ENCODE assay signal across 8 mouse cellular contexts in genomic region chr5:115531671-115532270, GRCm38 (mm10). TPM values are rescaled to one million over a fixed set of nuclear protein-coding genes. Genes with fewer than 3 reads are reported as not detected.
DNase-seq lines count a peak whose midpoint lies in the region; ATAC-seq lines count a peak whose summit lies in the region.

No protein-coding gene starts in this region.

- 20% methylated on average over 18 of the region's 18 CpGs for WGBS in kidney, embryonic 14.5 days
- 17% methylated on average over 18 of the region's 18 CpGs for WGBS in liver, embryonic 15.5 days (ENCODE audit: insufficient replicate concordance)

- H3K4me3 ChIP-seq in kidney, embryonic 14.5 days (ENCODE audit: low read length), result no peak overlapping the region
- peak overlapping the region; percentile 40 for H3K4me3 ChIP-seq in liver, embryonic 15.5 days (replicated peaks)

- H3K27me3 ChIP-seq in kidney, embryonic 14.5 days (ENCODE audit: control insufficient read depth, insufficient read depth, low read length), result no peaks in the 10 kb centered on the region
- peaks cover 3% of the 10 kb centered on the region; the same call in 1 of the 2 replicates for H3K27me3 ChIP-seq in liver, embryonic 15.5 days

- H3K27ac ChIP-seq in kidney, embryonic 14.5 days (ENCODE audit: low read depth, low read length), result peak overlapping the region; percentile 82; the same call in 1 of the 2 replicates
- peak overlapping the region; percentile 82 for H3K27ac ChIP-seq in liver, embryonic 15.5 days (replicated peaks)

- no peaks in the 10 kb centered on the region for H3K36me3 ChIP-seq in kidney, embryonic 14.5 days (ENCODE audit: control insufficient read depth, insufficient read depth, low read length)
- no peaks in the 10 kb centered on the region for H3K36me3 ChIP-seq in liver, embryonic 15.5 days (replicated peaks)

- ATAC-seq in common myeloid progenitor, adult 5-6 weeks (replicated peaks; ENCODE audit: low read depth, poor library complexity, severe bottlenecking), result peak; percentile 41
- peak; percentile 72 for ATAC-seq in kidney, embryonic 14.5 days (ENCODE audit: low FRiP score, low TSS enrichment)
- ATAC-seq in liver, embryonic 15.5 days (ENCODE audit: insufficient read depth), result peak; percentile 82

- H3K4me1 ChIP-seq in kidney, embryonic 14.5 days (ENCODE audit: control insufficient read depth, insufficient read depth, low read length), result peaks cover 76% of the 10 kb centered on the region
- H3K4me1 ChIP-seq in liver, embryonic 15.5 days (replicated peaks), result peaks cover 90% of the 10 kb centered on the region

- H3K9ac ChIP-seq in kidney, embryonic 14.5 days (ENCODE audit: low read depth, low read length), result peak overlapping the region; percentile 28; the same call in 1 of the 2 replicates
- H3K9ac ChIP-seq in liver, embryonic 15.5 days, result peak overlapping the region; percentile 62; the same call in 1 of the 2 replicates

- DNase-seq in 3T3-L1 (ENCODE audit: low read depth, low spot score) (peak; percentile 83), MEL-GATA-1-ER (ENCODE audit: extremely low read depth, low read depth) (peak; percentile 85)
- DNase-seq in heart, adult 8-10 months (ENCODE audit: low spot score), result peak; percentile 87
- DNase-seq in ovary, postnatal 36 days (ENCODE audit: low spot score), result peak; percentile 83
- DNase-seq in embryo, embryonic 11 days, result no peak

- no peaks in the 10 kb centered on the region for H3K9me3 ChIP-seq in kidney, embryonic 14.5 days (ENCODE audit: control insufficient read depth, low read length)
- no peaks in the 10 kb centered on the region for H3K9me3 ChIP-seq in liver, embryonic 15.5 days (replicated peaks)

- peak overlapping the region; percentile 21; the same call in 1 of the 2 replicates for H3K4me2 ChIP-seq in kidney, embryonic 14.5 days (replicated peaks; ENCODE audit: low read depth, low read length)
- H3K4me2 ChIP-seq in liver, embryonic 15.5 days, result peak overlapping the region; percentile 76

RNA-seq across cellular contexts. Expression of gene Pxn, which starts 25.3 kb away (rescaled TPM):
- total RNA-seq in common myeloid progenitor, adult 5-6 weeks (2017), result 31.2 and 72.4 TPM in 2 replicates
- total RNA-seq in heart, adult 8-10 months (2022), result 10 to 100 TPM; 31.2 to 43.4 (median 34.1) TPM
- polyA plus RNA-seq in kidney, embryonic 14.5 days (2014; fragmentation: Nextera tagmentation; extraction: Ambion mirVana), result 21.9 and 22.4 TPM in 2 replicates
- 15.2 and 16.8 TPM in 2 replicates for polyA plus RNA-seq in liver, embryonic 15.5 days (2015; fragmentation: Nextera tagmentation; extraction: Ambion mirVana)

RNA-seq across cellular contexts. Expression of gene Rplp0, which starts 27.5 kb away (rescaled TPM):
- 1,584 and 1,794 TPM in 2 replicates for total RNA-seq in common myeloid progenitor, adult 5-6 weeks (2017)
- 100 to 1,000 TPM; 591 to 710 (median 629) TPM for total RNA-seq in heart, adult 8-10 months (2022)
- polyA plus RNA-seq in kidney, embryonic 14.5 days (2014; fragmentation: Nextera tagmentation; extraction: Ambion mirVana), result 1,879 and 2,111 TPM in 2 replicates
- polyA plus RNA-seq in liver, embryonic 15.5 days (2015; fragmentation: Nextera tagmentation; extraction: Ambion mirVana), result 1,028 and 1,078 TPM in 2 replicates

RNA-seq across cellular contexts. Expression of gene Gcn1l1, which starts 33.3 kb away (rescaled TPM):
- total RNA-seq in common myeloid progenitor, adult 5-6 weeks (2017), result 32.6 and 41.8 TPM in 2 replicates
- 10 to 100 TPM; 35.7 to 41.6 (median 39.3) TPM for total RNA-seq in heart, adult 8-10 months (2022)
- polyA plus RNA-seq in kidney, embryonic 14.5 days (2014; fragmentation: Nextera tagmentation; extraction: Ambion mirVana), result 44.3 and 56.0 TPM in 2 replicates
- 15.0 and 17.3 TPM in 2 replicates for polyA plus RNA-seq in liver, embryonic 15.5 days (2015; fragmentation: Nextera tagmentation; extraction: Ambion mirVana)

RNA-seq across cellular contexts. Expression of gene Sirt4, which starts 47.2 kb away (rescaled TPM):
- total RNA-seq in common myeloid progenitor, adult 5-6 weeks (2017), result 3.6 and 14.3 TPM in 2 replicates
- total RNA-seq in heart, adult 8-10 months (2022), result 10 to 100 TPM; 17.9 to 21.4 (median 19.6) TPM
- polyA plus RNA-seq in kidney, embryonic 14.5 days (2014; fragmentation: Nextera tagmentation; extraction: Ambion mirVana), result 16.4 and 20.9 TPM in 2 replicates
- polyA plus RNA-seq in liver, embryonic 15.5 days (2015; fragmentation: Nextera tagmentation; extraction: Ambion mirVana), result 6.0 and 6.1 TPM in 2 replicates
